Mouse (Mus musculus): ENCODE data around the gene Tmeff1. TPM values are rescaled to one million over a fixed set of nuclear protein-coding genes. Genes with fewer than 3 reads are reported as not detected.
"Not testable (repeated sequence)": the region's sequence is repeated elsewhere in the genome, so short reads cannot be mapped to it uniquely, and the experiment has no call there.

Gene Tmeff1
- polyA plus RNA-seq, 1 experiment = not detected

DNA sequence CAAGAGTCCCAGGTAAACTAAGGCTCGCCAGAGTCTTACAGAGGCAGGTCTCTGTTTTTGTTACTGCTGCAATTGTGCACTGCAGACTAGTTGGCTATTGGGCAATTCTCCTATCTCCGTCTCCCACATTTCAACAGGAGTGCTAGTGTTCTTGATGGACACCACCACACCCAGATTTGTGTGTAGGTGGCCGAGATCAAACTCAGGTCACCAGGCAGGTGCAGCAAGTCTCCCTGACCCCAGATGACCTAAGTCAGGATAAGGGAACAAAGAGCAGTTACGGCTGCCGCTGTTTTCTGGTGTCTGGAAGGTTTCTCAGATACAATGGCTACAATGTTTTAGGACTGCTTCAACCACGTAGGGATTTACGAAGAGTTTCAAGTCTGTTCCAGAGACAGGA, 95.2 kb downstream of the Tmeff1 start:
- no peak for TF ChIP-seq GATA1 (IDR thresholded peaks at IDR 0.05; ENCODE audit: borderline replicate concordance, low read length)
- TF ChIP-seq FLI1 (IDR thresholded peaks at IDR 0.05; ENCODE audit: low read length) = no peak
- H3K27me3 ChIP-seq (replicated peaks) = no peaks in the 10 kb centered on the region

GRCm38 (mm10) chr4:48680648-48681343, 95.8 kb downstream of the Tmeff1 start:
- no peak overlapping the region for H3K4me3 ChIP-seq (replicated peaks)
- no peaks in the 10 kb centered on the region for H3K36me3 ChIP-seq (replicated peaks; ENCODE audit: low read length)
- no peaks in the 10 kb centered on the region for H3K27me3 ChIP-seq (replicated peaks)
- TF ChIP-seq FLI1 (IDR thresholded peaks at IDR 0.05; ENCODE audit: low read length) (no peak), GATA1 (IDR thresholded peaks at IDR 0.05; ENCODE audit: borderline replicate concordance, low read length) (no peak)
- peaks cover 10% of the 10 kb centered on the region for H3K9me3 ChIP-seq
- no peaks in the 10 kb centered on the region for H3K4me1 ChIP-seq

More for the DNA sequence above, 95.2 kb downstream of the Tmeff1 start:
- no peaks in the 10 kb centered on the region for H3K36me3 ChIP-seq (replicated peaks; ENCODE audit: low read length)
- H3K9me3 ChIP-seq = peaks cover 10% of the 10 kb centered on the region
- H3K4me3 ChIP-seq (replicated peaks) = no peak overlapping the region
- no peaks in the 10 kb centered on the region for H3K4me1 ChIP-seq

- Histone ChIP-seq H3K9me3 (peaks cover 11% of the 10 kb centered on the region), H3K4me1 (no peaks in the 10 kb centered on the region), H3K27me3 (replicated peaks) (no peaks in the 10 kb centered on the region), H3K4me3 (replicated peaks) (no peak overlapping the region), H3K36me3 (replicated peaks; ENCODE audit: low read length) (no peaks in the 10 kb centered on the region)
- TF ChIP-seq GATA1 (IDR thresholded peaks at IDR 0.05; ENCODE audit: borderline replicate concordance, low read length) (no peak), FLI1 (IDR thresholded peaks at IDR 0.05; ENCODE audit: low read length) (no peak)
Observed at GRCm38 (mm10) chr4:48683126-48683525, 98.2 kb downstream of the Tmeff1 start.

GRCm38 (mm10) chr4:48683633-48684209, 98.7 kb downstream of the Tmeff1 start:
- not testable (repeated sequence) for H3K4me3 ChIP-seq (replicated peaks)
- peaks cover 14% of the 10 kb centered on the region for H3K9me3 ChIP-seq

DNA sequence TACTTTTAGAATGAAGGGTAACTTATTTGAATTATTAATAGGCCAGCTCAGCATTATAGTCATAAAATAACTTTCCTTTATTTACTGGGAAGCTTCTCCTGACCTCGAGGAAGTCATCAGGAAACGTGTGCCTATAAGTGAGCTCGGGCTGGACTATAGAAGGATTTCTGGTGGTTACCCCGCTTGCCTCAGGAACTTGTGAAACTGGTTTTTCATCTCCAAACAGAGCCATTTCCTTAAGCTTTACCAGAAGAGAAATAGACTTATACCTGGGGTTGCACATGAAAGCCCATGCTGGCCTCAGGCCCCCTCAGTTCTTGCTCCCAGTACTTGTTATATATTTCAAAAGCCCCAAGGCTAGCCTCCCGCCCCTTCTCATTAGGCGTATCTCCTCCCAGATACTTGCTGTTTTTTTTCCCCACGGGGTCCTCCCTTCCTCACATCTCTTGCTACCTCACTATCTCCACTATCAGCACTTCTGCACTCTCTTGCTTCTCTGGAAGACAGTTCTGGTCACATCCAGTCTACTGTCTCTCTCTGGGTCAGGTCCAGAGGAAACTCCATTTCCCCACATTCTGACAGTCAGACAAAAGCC, 99.7 kb downstream of the Tmeff1 start:
- no peak overlapping the region for H3K4me3 ChIP-seq (replicated peaks)
- TF ChIP-seq GATA1 (IDR thresholded peaks at IDR 0.05; ENCODE audit: borderline replicate concordance, low read length) (no peak), FLI1 (IDR thresholded peaks at IDR 0.05; ENCODE audit: low read length) (no peak)
- no peaks in the 10 kb centered on the region for H3K27me3 ChIP-seq (replicated peaks)
- no peaks in the 10 kb centered on the region for H3K4me1 ChIP-seq
- H3K36me3 ChIP-seq (replicated peaks; ENCODE audit: low read length) = no peaks in the 10 kb centered on the region
- peaks cover 14% of the 10 kb centered on the region for H3K9me3 ChIP-seq

More at GRCm38 (mm10) chr4:48683633-48684209, 98.7 kb downstream of the Tmeff1 start:
- not testable (repeated sequence) for H3K36me3 ChIP-seq (replicated peaks; ENCODE audit: low read length); H3K4me1 ChIP-seq; H3K27me3 ChIP-seq (replicated peaks)

- TF ChIP-seq GATA1 (IDR thresholded peaks at IDR 0.05; ENCODE audit: borderline replicate concordance, low read length) = no peak
- no peak for TF ChIP-seq FLI1 (IDR thresholded peaks at IDR 0.05; ENCODE audit: low read length)
- H3K9me3 ChIP-seq = peaks cover 14% of the 10 kb centered on the region
- H3K4me1 ChIP-seq = no peaks in the 10 kb centered on the region
- no peaks in the 10 kb centered on the region for H3K27me3 ChIP-seq (replicated peaks)
- H3K4me3 ChIP-seq (replicated peaks) = no peak overlapping the region
- H3K36me3 ChIP-seq (replicated peaks; ENCODE audit: low read length) = no peaks in the 10 kb centered on the region
Observed at GRCm38 (mm10) chr4:48688148-48688547, 103.2 kb downstream of the Tmeff1 start.

- Histone ChIP-seq H3K36me3 (replicated peaks; ENCODE audit: low read length) (no peaks in the 10 kb centered on the region), H3K4me3 (replicated peaks) (no peak overlapping the region), H3K9me3 (peaks cover 14% of the 10 kb centered on the region), H3K27me3 (replicated peaks) (no peaks in the 10 kb centered on the region), H3K4me1 (no peaks in the 10 kb centered on the region)
- TF ChIP-seq FLI1 (IDR thresholded peaks at IDR 0.05; ENCODE audit: low read length) (no peak), GATA1 (IDR thresholded peaks at IDR 0.05; ENCODE audit: borderline replicate concordance, low read length) (no peak)
Observed at GRCm38 (mm10) chr4:48690640-48691039, 105.7 kb downstream of the Tmeff1 start.

GRCm38 (mm10) chr4:48691793-48692437, 106.9 kb downstream of the Tmeff1 start:
- TF ChIP-seq GATA1 (IDR thresholded peaks at IDR 0.05; ENCODE audit: borderline replicate concordance, low read length) = no peak
- TF ChIP-seq FLI1 (IDR thresholded peaks at IDR 0.05; ENCODE audit: low read length) = no peak
- Histone ChIP-seq H3K27me3 (replicated peaks) (no peaks in the 10 kb centered on the region), H3K4me1 (no peaks in the 10 kb centered on the region), H3K9me3 (peaks cover 11% of the 10 kb centered on the region), H3K4me3 (replicated peaks) (no peak overlapping the region), H3K36me3 (replicated peaks; ENCODE audit: low read length) (no peaks in the 10 kb centered on the region)

DNA sequence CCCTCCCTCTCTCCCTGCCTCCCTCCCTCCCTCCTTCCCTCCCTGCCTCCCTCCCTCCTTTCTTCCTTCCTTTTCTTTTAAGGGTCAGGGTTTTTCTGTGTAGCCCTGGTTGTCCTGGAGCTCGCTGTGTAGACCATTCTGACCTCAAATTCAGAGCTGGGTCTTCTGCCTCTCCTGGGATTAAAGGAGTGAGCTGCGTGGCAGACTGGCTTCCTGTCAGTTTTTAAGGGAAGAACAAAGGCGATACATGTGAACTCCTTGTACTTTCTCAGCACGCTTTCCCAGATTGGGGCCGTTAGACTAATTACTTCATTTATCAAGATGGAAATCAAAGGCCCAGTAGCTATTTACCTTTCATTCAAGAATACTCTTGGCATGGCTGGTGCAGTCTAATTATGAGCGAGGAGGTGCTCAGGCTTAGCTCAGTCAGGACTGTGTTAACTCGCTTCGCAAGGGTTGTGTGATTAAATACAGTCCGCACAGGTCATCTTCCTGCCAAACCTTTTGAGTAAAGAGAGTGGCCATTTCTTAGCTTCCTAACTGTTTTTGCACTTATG, 107.8 kb downstream of the Tmeff1 start:
- no peak for TF ChIP-seq FLI1 (IDR thresholded peaks at IDR 0.05; ENCODE audit: low read length)
- TF ChIP-seq GATA1 (IDR thresholded peaks at IDR 0.05; ENCODE audit: borderline replicate concordance, low read length) = no peak
- Histone ChIP-seq H3K36me3 (replicated peaks; ENCODE audit: low read length) (no peaks in the 10 kb centered on the region), H3K27me3 (replicated peaks) (no peaks in the 10 kb centered on the region), H3K4me3 (replicated peaks) (no peak overlapping the region), H3K9me3 (peaks cover 5% of the 10 kb centered on the region; the same call in 1 of the 2 replicates), H3K4me1 (no peaks in the 10 kb centered on the region)
